Mouse (Mus musculus) ES-E14 (cell line): ENCODE measurements around the gene Foxa1.

ENCODE experiments used
- CHD2 ChIP-seq: IDR thresholded peaks from 2 replicates; pipeline ENCODE4 v1.6.1; 2014; ENCODE audit warnings: mild to moderate bottlenecking, low read depth, low read length, inconsistent platforms
- HCFC1 ChIP-seq: IDR thresholded peaks from 2 replicates; pipeline ENCODE4 v1.6.1; 2012; ENCODE audit warnings: low read length, inconsistent platforms, borderline replicate concordance; ENCODE audit not compliant: insufficient read depth
- MAFK ChIP-seq: IDR thresholded peaks from 2 replicates; pipeline ENCODE4 v1.6.1; 2014; ENCODE audit warnings: mild to moderate bottlenecking, low read depth, low read length, inconsistent platforms; ENCODE audit not compliant: insufficient read depth
- ZC3H11A ChIP-seq: IDR thresholded peaks from 2 replicates; pipeline ENCODE4 v1.6.1; 2012; ENCODE audit warnings: low read depth, mild to moderate bottlenecking, inconsistent platforms, low read length, borderline replicate concordance
- ZNF384 ChIP-seq: IDR thresholded peaks from 2 replicates; pipeline ENCODE4 v1.6.1; 2012; ENCODE audit warnings: low read depth, low read length, inconsistent platforms

DNA sequence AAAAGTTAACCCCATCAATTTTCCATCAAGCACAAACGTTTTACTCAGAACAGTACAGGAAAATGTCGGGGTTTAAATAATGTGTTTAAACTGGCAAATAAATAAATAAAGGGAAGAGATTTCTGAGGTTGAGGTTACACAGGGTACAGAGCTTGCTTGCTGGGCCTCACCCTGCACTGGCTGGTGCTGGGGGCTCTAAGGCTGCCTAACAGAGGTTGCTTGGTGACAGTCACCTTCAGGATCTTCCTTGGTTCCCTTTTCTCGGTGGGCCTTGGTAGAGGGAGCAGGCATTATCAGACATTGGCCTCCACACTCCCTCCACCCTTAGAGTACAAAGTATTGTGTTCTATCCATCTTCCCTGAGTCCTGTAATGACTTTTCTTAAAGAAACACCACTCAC, 5.6 kb upstream of the Foxa1 start:
- TF ChIP-seq ZNF384, result no peak
- no peak for TF ChIP-seq ZC3H11A
- TF ChIP-seq CHD2, result no peak
- no peak for TF ChIP-seq MAFK
- TF ChIP-seq HCFC1, result no peak
